Mouse (Mus musculus) gastrocnemius, postnatal 14 days (tissue): ENCODE results near the gene Usp34. TPM values are rescaled to one million over a fixed set of nuclear protein-coding genes. Genes with fewer than 3 reads are reported as not detected.
"Not testable (repeated sequence)": the region's sequence is repeated elsewhere in the genome, so short reads cannot be mapped to it uniquely, and the experiment has no call there.

Source experiments
- DNase-seq: peaks from one replicate; pipeline ENCODE4 v3.0.0; 2021; ENCODE audit warnings: mixed read lengths
- intact Hi-C: fragments of 180-260 bp; cut with DNase I; formaldehyde crosslinking; loops from one replicate; pipeline ENCODE4 v1.15.1; 2025; ENCODE audit warnings: low total_unique reads
- long read RNA-seq, 2 experiments: library from polyadenylated mRNA; stranded (forward); transcript quantifications; one replicate each; pipeline ENCODE4 v2.0.0; 2021
- total RNA-seq, 2 experiments: library from RNA; stranded (reverse); gene quantifications; 2 replicates each; pipeline ENCODE4 v1.2.3; 2021

Gene Usp34
- 10 to 100 TPM; 31.6 to 31.7 TPM for total RNA-seq
- long read RNA-seq, experiment 1, partial matches to known transcripts: 4 of 5 reads
- long read RNA-seq, experiment 1, other reads (novel, unspliced or antisense): 1 of 5 reads
- long read RNA-seq, experiment 2, partial matches to known transcripts: 4 of 5 reads
- long read RNA-seq, experiment 2, other reads (novel, unspliced or antisense): 1 of 5 reads

DNA sequence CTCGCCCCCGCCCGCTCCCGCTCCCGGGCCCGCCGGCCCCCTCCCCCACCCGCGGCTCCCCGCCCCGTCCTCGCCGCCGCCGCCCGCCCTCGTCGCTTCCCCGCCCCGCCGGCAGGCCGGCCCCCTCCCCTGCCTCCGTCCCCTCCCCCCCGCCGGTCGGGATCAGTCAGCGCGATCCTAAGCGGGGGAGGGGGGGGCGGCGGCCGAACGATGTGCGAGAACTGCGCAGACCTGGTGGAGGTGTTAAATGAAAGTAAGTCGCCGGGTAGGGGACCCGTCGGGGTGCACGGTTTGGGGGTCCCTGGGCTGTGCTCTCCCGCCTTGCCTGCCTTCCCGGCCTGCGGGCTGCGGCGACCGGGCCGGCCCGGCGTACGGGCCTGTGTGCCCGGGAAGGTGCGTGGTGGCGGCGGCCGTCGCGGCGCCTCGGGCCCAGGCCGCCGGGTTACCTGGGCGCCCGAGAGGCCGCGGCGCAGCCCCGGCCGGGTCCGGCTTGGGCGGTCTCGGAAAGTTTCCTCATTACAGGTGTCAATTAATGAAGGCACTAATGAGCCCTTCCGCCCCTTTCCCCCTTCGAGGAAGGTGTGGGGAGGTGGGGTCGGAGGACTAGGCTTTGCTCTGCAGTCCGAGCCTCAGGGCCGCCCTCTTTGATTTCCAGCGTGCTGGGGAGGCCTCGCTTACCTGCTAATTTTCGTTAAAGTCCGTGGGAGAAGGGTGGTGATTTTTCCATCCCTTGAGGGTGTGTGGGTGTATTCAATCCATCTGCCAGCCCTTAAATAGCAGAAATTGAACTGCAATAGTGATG is at the start of gene Usp34:
Gene Usp34 (plus strand): TSS at position 132 of the 802 bp plus-strand sequence.
- DNase-seq: peak; percentile 85
- intact Hi-C loops: no loop called here

DNA sequence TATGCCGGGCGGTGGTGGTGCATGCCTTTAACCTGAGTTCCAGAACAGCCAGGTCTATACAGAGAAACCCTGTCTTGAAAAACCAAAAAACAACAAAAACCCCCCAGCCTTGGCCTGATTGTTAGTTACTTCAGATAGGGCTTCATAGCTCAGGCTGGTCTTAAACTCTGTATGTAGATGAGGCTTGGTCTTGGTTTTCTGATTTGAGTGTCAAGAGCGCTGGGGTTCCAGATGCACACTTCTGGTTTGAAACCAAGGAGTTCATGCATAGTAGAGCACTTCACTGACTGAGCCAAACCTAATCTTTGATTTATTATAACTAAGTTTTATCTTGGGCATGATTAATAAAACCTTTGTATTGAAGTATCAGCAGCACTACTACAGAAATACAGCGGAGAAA is 47.6 kb upstream of the Usp34 start:
- intact Hi-C loops: no loop called here

GRCm38 (mm10) chr11:23259481-23259880 is 47.2 kb upstream of the Usp34 start:
- intact Hi-C loops: no loop called here
- no peak for DNase-seq

More for the DNA sequence above, 47.6 kb upstream of the Usp34 start:
- DNase-seq: no peak

DNA sequence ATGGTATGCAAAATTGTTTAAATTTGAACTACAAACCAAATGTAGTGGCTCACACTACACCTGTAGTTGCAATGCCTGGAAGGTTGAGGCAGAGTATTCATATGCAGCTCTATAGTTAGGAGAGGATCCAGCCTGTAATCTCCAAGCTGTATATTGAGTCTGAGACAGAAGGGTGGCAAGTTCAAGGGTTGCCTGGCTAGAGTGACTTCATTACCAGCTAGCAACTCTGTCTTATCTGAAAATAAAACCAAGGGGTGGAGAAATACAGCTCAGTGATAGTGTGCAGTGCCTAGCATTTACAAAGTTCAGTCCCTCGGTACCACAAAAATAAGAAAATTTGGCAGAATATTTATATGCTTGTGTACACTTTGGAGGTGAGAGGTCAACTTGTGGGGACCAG is 46.5 kb upstream of the Usp34 start:
- intact Hi-C loops: loop anchor here (5.0 kb wide), 1 partner anchor 103 kb away; no protein-coding TSS in a partner anchor
- DNase-seq: no peak

DNA sequence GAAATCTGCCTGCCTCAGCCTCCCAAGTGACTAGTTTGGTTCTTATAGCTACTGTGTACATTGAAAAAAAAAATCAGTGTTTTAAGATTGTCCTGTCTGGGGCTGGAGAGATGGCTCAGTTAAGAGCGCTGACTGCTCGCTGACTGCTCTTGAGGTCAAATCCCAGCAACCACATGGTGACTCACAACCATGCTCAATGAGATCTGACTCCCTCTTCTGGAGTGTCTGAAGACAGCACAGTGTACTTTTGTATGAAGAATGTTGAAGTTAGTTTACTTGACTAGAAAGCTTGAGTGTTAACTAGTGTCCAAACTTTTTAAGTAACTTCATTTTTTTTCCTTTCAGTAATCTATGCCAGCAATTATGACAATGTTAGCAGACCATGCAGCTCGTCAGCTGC is 45.2 kb upstream of the Usp34 start:
- no peak for DNase-seq
- intact Hi-C loops: loop anchor here (5.0 kb wide), 1 partner anchor 104 kb away; no protein-coding TSS in a partner anchor

GRCm38 (mm10) chr11:23264949-23265348 is 41.7 kb upstream of the Usp34 start:
- intact Hi-C loops: loop anchor here (5.0 kb wide), 1 partner anchor 108 kb away; no protein-coding TSS in a partner anchor

GRCm38 (mm10) chr11:23271770-23272724 is 34.6 kb upstream of the Usp34 start:
- DNase-seq: no peak
- intact Hi-C loops: loop anchor here (5.0 kb wide), 2 partner anchors 120 to 280 kb away; partner anchors contain the start of gene Cct4

More at GRCm38 (mm10) chr11:23264949-23265348, 41.7 kb upstream of the Usp34 start:
- DNase-seq: no peak

DNA sequence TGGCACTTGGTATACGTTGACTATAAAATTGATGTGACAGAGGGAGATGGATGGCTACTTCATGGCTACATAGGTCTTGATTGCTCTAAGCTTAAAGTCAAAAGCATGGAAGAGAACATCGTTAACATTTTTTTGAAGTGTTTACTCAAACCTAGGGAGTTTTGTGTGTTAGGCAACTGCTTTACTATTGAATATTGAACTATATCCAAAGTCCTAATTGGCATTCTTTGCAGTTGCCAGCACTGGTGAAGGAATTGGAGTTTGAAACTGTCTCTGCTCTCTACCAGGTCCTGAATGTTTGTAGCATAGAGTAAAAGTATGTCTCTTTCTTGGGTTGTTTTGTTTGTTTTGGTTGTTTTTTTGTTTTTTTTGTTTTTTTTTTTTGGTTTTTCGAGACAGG is 30.9 kb upstream of the Usp34 start:
- intact Hi-C loops: loop anchor here (5.0 kb wide), 1 partner anchor 273 kb away; no protein-coding TSS in a partner anchor
- DNase-seq: no peak

- DNase-seq: no peak
- intact Hi-C loops: no loop called here
These were observed 22.2 kb upstream of the Usp34 start for GRCm38 (mm10) chr11:23284469-23284868.

DNA sequence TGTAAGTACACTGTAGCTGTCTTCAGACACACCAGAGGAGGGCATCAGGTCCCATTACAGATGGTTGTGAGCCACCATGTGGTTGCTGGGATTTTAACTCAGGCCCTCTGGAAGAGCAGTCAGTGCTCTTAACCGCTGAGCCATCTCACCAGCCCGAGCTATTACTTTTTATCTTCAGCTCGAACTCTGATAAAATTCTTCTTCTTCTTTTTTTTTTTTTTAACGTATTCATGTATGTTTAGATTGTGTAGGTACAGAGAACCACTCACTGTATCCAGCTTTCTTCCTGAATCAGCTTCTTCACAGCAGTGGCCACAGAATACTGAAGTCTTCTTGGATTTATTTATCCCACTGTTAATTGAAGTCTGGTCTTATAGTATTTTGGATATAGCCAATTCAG is 17.8 kb upstream of the Usp34 start:
- intact Hi-C loops, DNase-seq: not testable (repeated sequence)

- intact Hi-C loops: no loop called here
- no peak for DNase-seq
These were observed 9.3 kb upstream of the Usp34 start for GRCm38 (mm10) chr11:23297379-23297778.

DNA sequence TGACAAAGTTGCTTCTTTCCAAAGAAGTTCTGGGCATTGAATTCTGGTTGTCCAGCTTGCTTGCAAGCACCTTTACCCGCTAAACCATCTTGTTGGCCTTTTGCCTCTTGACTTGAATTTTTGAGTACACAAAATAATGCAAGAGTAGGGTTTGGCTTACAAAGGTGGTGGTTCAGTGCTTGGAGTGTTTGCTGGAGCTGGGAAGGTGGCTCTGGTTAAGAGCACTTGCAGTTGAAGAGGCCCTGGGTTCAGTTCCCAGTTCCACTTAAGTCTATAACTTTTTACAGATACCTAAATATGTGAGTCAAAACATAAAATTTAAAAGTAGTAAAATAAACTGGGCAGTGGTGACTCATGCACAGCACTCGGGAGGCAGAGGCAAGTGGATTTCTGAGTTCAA is 8.4 kb upstream of the Usp34 start:
- DNase-seq: no peak
- intact Hi-C loops: no loop called here

GRCm38 (mm10) chr11:23299910-23300309 is 6.8 kb upstream of the Usp34 start:
- no peak for DNase-seq
- intact Hi-C loops: no loop called here

GRCm38 (mm10) chr11:23303126-23303525 is 3.6 kb upstream of the Usp34 start:
- no peak for DNase-seq
- intact Hi-C loops: no loop called here

GRCm38 (mm10) chr11:23305101-23305672 is 1.5 kb upstream of the Usp34 start:
- DNase-seq, intact Hi-C loops: not testable (repeated sequence)

GRCm38 (mm10) chr11:23305673-23306608 is 754 bp upstream of the Usp34 start:
- intact Hi-C loops: no loop called here
- DNase-seq: peak; percentile 99

GRCm38 (mm10) chr11:23307566-23307920 is 848 bp downstream of the Usp34 start:
- intact Hi-C loops: no loop called here
- no peak for DNase-seq

GRCm38 (mm10) chr11:23313496-23313895 is 6.8 kb downstream of the Usp34 start:
- DNase-seq: no peak
- intact Hi-C loops: no loop called here
